Mouse (Mus musculus) CH12.LX (cell line): ENCODE data around the gene Cd5.

Experiments
- CHD1 ChIP-seq: IDR thresholded peaks from 2 replicates; pipeline ENCODE4 v1.6.1; 2012; ENCODE audit warnings: low read depth, low read length, improper control_type of control experiment, inconsistent platforms
- CHD2 ChIP-seq: IDR thresholded peaks from 2 replicates; pipeline ENCODE4 v1.6.1; 2011; ENCODE audit warnings: low read length, improper control_type of control experiment
- CTCF ChIP-seq, 2 experiments: IDR thresholded peaks in 1 of 2; conservative IDR thresholded peaks in 1 of 2; 2 replicates each; pipeline ENCODE4 v1.5.1; 2011 to 2012; ENCODE audit warnings: low read depth in 2 of 2, low read length in 2 of 2, improper control_type of control experiment in 1 of 2, inconsistent platforms in 1 of 2, mild to moderate bottlenecking in 1 of 2, moderate library complexity in 1 of 2
- EP300 ChIP-seq: IDR thresholded peaks from 2 replicates; pipeline ENCODE4 v1.6.1; 2011; ENCODE audit warnings: low read length, improper control_type of control experiment
- JUND ChIP-seq: conservative IDR thresholded peaks from 2 replicates; pipeline ENCODE4 v1.6.1; 2011; ENCODE audit warnings: low read depth, low read length, improper control_type of control experiment
- KAT2A ChIP-seq: IDR thresholded peaks from 2 replicates; pipeline ENCODE4 v1.6.1; 2012; ENCODE audit warnings: low read length, improper control_type of control experiment, inconsistent platforms; ENCODE audit not compliant: insufficient replicate concordance
- MAX ChIP-seq: IDR thresholded peaks from 2 replicates; pipeline ENCODE4 v1.6.1; 2011; ENCODE audit warnings: low read length, improper control_type of control experiment
- NELFE ChIP-seq: IDR thresholded peaks from 2 replicates; pipeline ENCODE4 v1.6.1; 2011; ENCODE audit warnings: low read depth, low read length, improper control_type of control experiment
- POLR2A ChIP-seq: IDR thresholded peaks from 2 replicates; pipeline ENCODE4 v1.6.1; 2011; ENCODE audit warnings: low read depth, mild to moderate bottlenecking, improper control_type of control experiment, low read length
- RCOR1 ChIP-seq: conservative IDR thresholded peaks from 2 replicates; pipeline ENCODE4 v1.6.1; 2012; ENCODE audit warnings: low read depth, mild to moderate bottlenecking, inconsistent platforms, low read length, improper control_type of control experiment
- TCF12 ChIP-seq: IDR thresholded peaks from 2 replicates; pipeline ENCODE4 v1.6.1; 2014; ENCODE audit warnings: low read depth, mild to moderate bottlenecking, inconsistent platforms, low read length, improper control_type of control experiment
- USF1 ChIP-seq: IDR thresholded peaks from 2 replicates; pipeline ENCODE4 v1.6.1; 2014; ENCODE audit warnings: low read depth, mild to moderate bottlenecking, inconsistent platforms, low read length, improper control_type of control experiment
- USF2 ChIP-seq: conservative IDR thresholded peaks from 2 replicates; pipeline ENCODE4 v1.6.1; 2011; ENCODE audit warnings: low read depth, low read length, improper control_type of control experiment
- ZNF384 ChIP-seq: IDR thresholded peaks from 2 replicates; pipeline ENCODE4 v1.6.1; 2012; ENCODE audit warnings: low read depth, low read length, improper control_type of control experiment, inconsistent platforms

- TF ChIP-seq CHD1: no peak
- no peak for TF ChIP-seq USF1
- TF ChIP-seq CTCF (conservative IDR thresholded peaks at IDR 0.05 in 1 of 2, IDR thresholded peaks at IDR 0.05 in 1 of 2; ENCODE audit: low read depth in 2 of 2, low read length in 2 of 2): no peak
- no peak for TF ChIP-seq RCOR1
- no peak for TF ChIP-seq POLR2A
- TF ChIP-seq NELFE: no peak
- TF ChIP-seq MAX: no peak
- TF ChIP-seq EP300: no peak
- TF ChIP-seq USF2: no peak
- no peak for TF ChIP-seq JUND
- no peak for TF ChIP-seq KAT2A
- TF ChIP-seq CHD2: no peak
- TF ChIP-seq ZNF384: no peak
- TF ChIP-seq TCF12: no peak
Measured at GRCm38 (mm10) chr19:10724629-10725363, 14.0 kb downstream of the Cd5 start.
